Mouse (Mus musculus): Measurements from ENCODE around the gene Olfr1339.
A peak's percentile ranks its signal among the peaks of the same experiment; 100 is the strongest.

Gene Olfr1339

GRCm38 (mm10) chr4:118731875-118732274 lies at the start of gene Olfr1339:
Gene Olfr1339, plus strand, starts transcription at chr4:118732175.
- no peak for DNase-seq

DNA sequence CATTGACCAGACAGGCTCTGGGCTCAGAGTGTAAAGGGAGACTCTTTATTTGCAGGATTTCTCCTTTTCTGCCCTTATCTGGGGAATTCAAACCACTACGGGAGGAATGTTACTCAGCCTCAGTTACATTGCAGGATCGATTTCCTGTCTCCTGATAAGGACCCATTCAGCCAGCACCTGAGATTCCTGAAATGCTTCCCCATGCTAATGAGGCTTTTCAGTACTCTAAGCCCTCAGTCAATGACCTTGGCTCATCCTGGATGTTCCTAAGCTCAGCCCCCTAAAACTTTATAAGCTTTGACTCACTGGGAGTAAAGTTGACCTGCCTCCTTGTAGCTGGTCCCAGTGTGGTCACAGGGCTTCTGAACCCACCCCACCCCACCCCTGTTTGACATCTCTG lies 44.9 kb upstream of the Olfr1339 start:
- DNase-seq: no peak

- DNase-seq: no peak
Measured at GRCm38 (mm10) chr4:118692412-118692973, 39.5 kb upstream of the Olfr1339 start, which contains the start of gene Olfr1342. Gene Olfr1342, minus strand, starts transcription at chr4:118692756.

DNA sequence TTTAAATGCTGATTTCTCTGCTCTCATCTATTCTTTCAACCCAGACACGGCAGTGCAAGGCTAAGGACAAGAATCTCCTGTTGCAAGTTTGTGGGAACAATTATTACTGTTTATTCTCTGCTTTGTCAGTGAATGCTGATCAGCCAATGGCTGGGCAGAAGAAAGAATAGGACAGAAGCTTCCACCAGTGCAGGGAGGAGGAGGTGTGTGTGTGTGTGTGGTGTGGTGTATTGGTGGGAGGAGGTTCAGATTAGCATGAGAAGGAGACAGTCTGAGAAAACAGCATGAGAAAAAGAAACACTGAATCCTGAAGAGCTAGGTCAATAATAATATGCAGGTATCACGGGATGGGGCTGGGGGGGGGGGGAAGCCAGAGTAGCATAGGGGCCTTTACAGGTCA lies 38.2 kb upstream of the Olfr1339 start:
- no peak for DNase-seq

GRCm38 (mm10) chr4:118703223-118703622 lies 28.8 kb upstream of the Olfr1339 start, which contains the start of gene Olfr1341:
Gene Olfr1341, plus strand, starts transcription at chr4:118703523.
- no peak for DNase-seq

GRCm38 (mm10) chr4:118708086-118708485 lies 23.9 kb upstream of the Olfr1339 start:
- no peak for DNase-seq

DNA sequence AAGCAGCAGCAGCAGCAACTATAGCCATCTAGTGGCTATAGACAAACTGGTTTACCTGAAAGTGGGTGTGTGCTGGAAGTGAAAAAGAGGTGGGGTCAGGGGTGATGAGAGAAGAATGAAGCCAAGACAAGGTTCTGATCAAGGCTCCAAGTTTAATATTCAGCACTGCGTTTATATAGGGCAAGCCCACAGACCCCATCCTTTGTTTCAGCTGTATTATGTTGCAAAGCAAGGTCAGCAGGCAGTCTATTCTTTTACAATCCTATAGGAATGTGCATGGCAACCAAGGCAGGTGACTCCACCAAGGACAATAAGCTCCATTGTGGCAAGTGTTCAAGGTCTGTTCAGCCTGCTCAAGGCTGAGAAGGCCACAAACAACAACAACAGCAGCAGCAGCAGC lies 20.3 kb upstream of the Olfr1339 start:
- DNase-seq: no peak

DNA sequence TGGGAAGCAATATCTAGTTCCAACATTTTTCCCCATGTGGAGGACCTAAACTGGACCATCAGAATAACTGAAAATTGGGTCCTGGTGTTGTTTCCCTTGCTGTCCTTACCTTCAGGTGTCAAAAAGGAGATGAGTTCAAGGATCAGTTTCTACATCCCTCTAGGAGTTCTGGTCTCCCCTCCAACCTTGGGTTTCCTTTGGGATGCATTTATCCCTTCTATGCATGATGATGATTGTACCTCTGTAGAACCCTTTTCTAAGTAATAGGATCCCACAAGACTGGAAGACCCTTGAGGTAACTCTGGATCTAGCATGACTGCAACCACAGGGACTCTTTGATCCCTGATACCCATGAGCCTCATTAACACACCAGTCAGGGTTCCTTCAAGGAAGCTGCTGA lies 12.1 kb upstream of the Olfr1339 start, which contains the start of gene Olfr1340:
TSS of gene Olfr1340 (plus strand) at position 301 of the 400 bp plus-strand sequence.
- DNase-seq: no peak

- DNase-seq: peak; percentile 10
Measured at GRCm38 (mm10) chr4:118721742-118722483, 10.1 kb upstream of the Olfr1339 start.

GRCm38 (mm10) chr4:118739574-118739973 lies 7.6 kb downstream of the Olfr1339 start:
- no peak for DNase-seq

- DNase-seq: no peak
Measured at GRCm38 (mm10) chr4:118740988-118741698, 9.2 kb downstream of the Olfr1339 start.

DNA sequence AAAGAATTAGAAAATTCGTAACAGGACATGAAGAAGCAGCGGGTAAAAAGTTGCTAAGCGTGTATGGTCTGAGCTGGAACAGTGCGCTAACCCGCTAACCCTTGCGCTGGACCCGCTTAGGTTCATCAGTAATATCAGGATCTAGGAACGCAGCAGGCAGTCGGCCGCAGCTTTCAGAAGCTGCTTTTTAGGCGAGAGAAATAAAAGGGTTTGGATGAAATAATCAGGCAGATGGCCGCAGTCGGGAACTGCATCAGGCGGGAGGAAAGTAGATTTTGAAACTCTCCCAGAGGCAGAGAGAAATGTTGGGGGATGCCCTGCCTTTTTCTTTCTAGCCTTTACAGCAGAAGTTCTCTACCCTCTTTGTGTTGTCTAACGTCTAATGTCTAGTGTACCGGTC lies 9.9 kb downstream of the Olfr1339 start:
- no peak for DNase-seq

DNA sequence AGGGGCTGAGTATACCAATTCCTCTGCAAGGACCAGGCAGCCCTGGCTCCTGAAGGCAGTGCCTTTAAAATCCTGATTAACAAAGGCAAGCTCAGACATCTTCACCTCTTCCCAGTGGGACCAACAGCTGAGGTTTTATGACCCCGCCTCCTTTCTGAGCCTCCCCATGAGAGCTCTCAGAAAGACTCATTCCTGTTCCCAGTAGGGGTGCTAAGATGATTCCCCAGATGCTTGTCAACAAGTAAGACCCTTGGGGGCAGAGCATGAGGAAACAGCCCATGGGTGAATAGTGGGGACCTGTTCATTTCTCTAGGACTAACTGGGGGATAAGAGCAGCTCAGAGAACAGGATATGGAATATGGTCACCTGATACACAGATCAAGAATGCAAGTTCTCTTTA lies 26.7 kb downstream of the Olfr1339 start, which contains the start of gene Olfr1338:
TSS of gene Olfr1338 (minus strand) at position 101 of the 400 bp plus-strand sequence.
- DNase-seq: no peak

GRCm38 (mm10) chr4:118782486-118782885 lies 50.5 kb downstream of the Olfr1339 start, which contains the start of gene Olfr1337:
Gene Olfr1337, minus strand, starts transcription at chr4:118782586.
- DNase-seq: no peak
